Mouse (Mus musculus) thymus, postnatal 0 days (tissue): Measurements from ENCODE around the gene Cntnap5c. TPM values are rescaled to one million over a fixed set of nuclear protein-coding genes. Genes with fewer than 3 reads are reported as not detected.

ENCODE experiments used
- polyA plus RNA-seq: library from polyadenylated mRNA; unstranded; fragments of >200 nt; fragmentation: Nextera tagmentation; extraction: Ambion mirVana; gene quantifications from 2 replicates; pipeline ENCODE4 v1.2.1, GENCODE M21; 2015

Cntnap5c gene
- polyA plus RNA-seq, 1 experiment from 2014 or later = not detected

Other genes with a start within 250 kb of the Cntnap5c start
- not detected in 2 replicates for gene Vmn2r120, start 224.1 kb upstream of the Cntnap5c start, polyA plus RNA-seq
- not detected in 2 replicates for gene Gm21834, start 27.4 kb upstream of the Cntnap5c start, polyA plus RNA-seq